Mouse (Mus musculus) cortical plate, adult 2 months (tissue): ENCODE results near the gene Lrwd1.

Experiments
- CTCF ChIP-seq: fragments of 200-500 bp; IDR thresholded peaks from 2 replicates; pipeline ENCODE4 v1.5.1; 2011; ENCODE audit warnings: mild to moderate bottlenecking, control low read depth, low read length; ENCODE audit not compliant: insufficient read depth; ENCODE audit errors: extremely low read depth
- POLR2A ChIP-seq: fragments of 200-500 bp; IDR thresholded peaks from 2 replicates; pipeline ENCODE4 v1.6.1; 2011; ENCODE audit warnings: mild to moderate bottlenecking, low read length, control low read depth; ENCODE audit not compliant: insufficient read depth; ENCODE audit errors: extremely low read depth

- TF ChIP-seq POLR2A (no peak), CTCF (no peak)
Observed at GRCm38 (mm10) chr5:136091927-136092326, 43.9 kb downstream of the Lrwd1 start.
